In the genomic region with DNA sequence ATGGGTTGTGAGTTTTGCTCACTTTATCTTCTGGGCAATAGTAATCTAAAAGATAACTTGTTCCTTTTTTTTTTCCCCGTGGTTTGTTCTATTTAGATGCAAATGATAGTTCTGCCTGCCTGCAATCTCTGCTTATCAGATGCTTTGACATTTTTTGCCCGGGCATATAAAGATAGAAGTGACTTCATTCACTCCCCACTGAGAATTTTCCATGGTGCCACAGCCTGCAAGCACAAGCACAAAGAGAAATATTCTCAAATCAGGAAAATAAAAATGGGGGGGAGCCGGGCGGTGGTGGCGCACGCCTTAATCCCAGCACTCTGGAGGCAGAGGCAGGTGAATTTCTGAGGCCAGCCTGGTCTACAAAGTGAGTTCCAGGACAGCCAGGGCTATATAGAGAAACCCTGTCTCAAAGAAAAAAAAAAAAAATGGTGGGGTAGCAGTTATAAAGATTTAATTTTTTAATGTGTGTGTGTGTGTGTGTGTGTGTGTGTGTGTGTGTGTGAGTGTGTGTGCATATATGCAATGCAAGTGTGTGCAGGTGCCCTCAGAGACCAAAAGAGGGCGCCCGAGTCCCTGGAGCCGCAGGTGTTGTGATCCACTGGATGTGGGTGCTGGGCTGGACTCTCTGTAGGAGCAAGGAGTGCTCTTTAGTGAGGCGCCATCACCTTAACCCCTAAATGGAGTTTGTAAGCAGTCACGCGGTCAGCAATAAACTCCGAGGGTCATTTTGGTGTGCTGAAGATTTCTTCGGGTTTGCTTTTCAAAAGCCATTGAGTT, we compare ENCODE assay signal across 30 mouse cellular contexts. TPM values are rescaled to one million over a fixed set of nuclear protein-coding genes. Genes with fewer than 3 reads are reported as not detected.
DNase-seq lines count a peak whose midpoint lies in the region; ATAC-seq and TF ChIP-seq lines count a peak whose summit lies in the region.
"Had no signal": no experiment of that assay in that cellular context is flagged by ENCODE, and none has a peak within 500 bp of the region (broad histone marks: within the 10 kb centered on the region; RNA-seq: fewer than 3 reads in every experiment).

No protein-coding gene starts in this region.

- DNase-seq in cerebellum, adult 2 months: peak; percentile 49 to 76
- DNase-seq in cerebellum, adult 11-12 months: no peak
- DNase-seq in liver, embryonic 14.5 days (ENCODE audit: low read depth in 3 of 3, low spot score in 3 of 3): no peak
- DNase-seq in liver (no peak), ZHBTc4 (ENCODE audit: low read depth, low spot score) (peak; percentile 79)
- DNase-seq in spleen, postnatal 14 days (ENCODE audit: low spot score in 2 of 2): no peak
- DNase-seq in left cerebral cortex, postnatal 4 days: no peak
- DNase-seq: adrenal gland, adult 2 months; adrenal gland, postnatal 36 days; forebrain, postnatal 0 days; kidney, postnatal 25 days; right cerebral cortex, postnatal 4 days; thymus, postnatal 25 days had no signal

- no peak overlapping the region for H3K4me3 ChIP-seq in cerebellum, adult 2 months (replicated peaks; ENCODE audit: insufficient read depth, low read depth, low read length)
- H3K4me3 ChIP-seq in liver, embryonic 14.5 days (ENCODE audit: insufficient read depth in 1 of 2, low read depth in 2 of 2, low read length in 2 of 2): no peak overlapping the region
- H3K4me3 ChIP-seq in E14TG2a.4 (replicated peaks; ENCODE audit: low read length): no peak overlapping the region
- H3K4me3 ChIP-seq: embryonic facial prominence, embryonic 10.5 days; embryonic facial prominence, embryonic 15.5 days; forebrain, embryonic 12.5 days; heart, embryonic 15.5 days; kidney, embryonic 15.5 days; limb, embryonic 10.5 days; limb, embryonic 15.5 days; liver, embryonic 15.5 days; lung, embryonic 15.5 days; midbrain, embryonic 10.5 days; midbrain, embryonic 15.5 days; myocyte; neural tube, embryonic 13.5 days had no signal

- H3K4me2 ChIP-seq in liver, embryonic 14.5 days (ENCODE audit: low read depth): no peak overlapping the region
- H3K4me2 ChIP-seq: embryonic facial prominence, embryonic 15.5 days; forebrain, embryonic 12.5 days; limb, embryonic 15.5 days; liver, embryonic 15.5 days; lung, embryonic 15.5 days; midbrain, embryonic 15.5 days; neural tube, embryonic 13.5 days had no signal

- H3K36me3 ChIP-seq in liver, embryonic 14.5 days (replicated peaks; ENCODE audit: control insufficient read depth, insufficient read depth, low read depth): no peaks in the 10 kb centered on the region
- no peaks in the 10 kb centered on the region for H3K36me3 ChIP-seq in E14TG2a.4 (ENCODE audit: insufficient read depth, low read length)
- H3K36me3 ChIP-seq: limb, embryonic 15.5 days; lung, embryonic 15.5 days; midbrain, embryonic 15.5 days; neural tube, embryonic 13.5 days had no signal

- ATAC-seq in liver, embryonic 14.5 days (ENCODE audit: insufficient read depth): no peak
- ATAC-seq: activated CD4-positive, CD25-positive, alpha-beta regulatory T cell, adult 4 months; CD4-positive, CD25-positive, alpha-beta regulatory T cell, adult 4 months; forebrain, postnatal 0 days; hindbrain, embryonic 16.5 days; midbrain, embryonic 15.5 days had no signal

- TF ChIP-seq POLR2A in cerebellum, adult 2 months (IDR thresholded peaks at IDR 0.05; ENCODE audit: borderline replicate concordance, insufficient read depth, low read length): no peak

- TF ChIP-seq EP300 in liver, embryonic 14.5 days (IDR thresholded peaks at IDR 0.05; ENCODE audit: low read depth): no peak

- WGBS in cerebellum, adult 2 months: 64% methylated on average over 14 of the region's 14 CpGs
- 82% methylated on average over 14 of the region's 14 CpGs for WGBS in liver, embryonic 14.5 days (ENCODE audit: insufficient replicate concordance)

- no peaks in the 10 kb centered on the region for H3K9me3 ChIP-seq in liver, embryonic 14.5 days (ENCODE audit: control insufficient read depth, low read length)
- H3K9me3 ChIP-seq in E14TG2a.4 (ENCODE audit: low read length): 0 out of 2 replicates have a peak, but pooled peaks cover 3% of the 10 kb centered on the region
- H3K9me3 ChIP-seq: embryonic facial prominence, embryonic 10.5 days; embryonic facial prominence, embryonic 15.5 days; forebrain, embryonic 12.5 days; heart, embryonic 15.5 days; kidney, embryonic 15.5 days; limb, embryonic 10.5 days; limb, embryonic 15.5 days; liver, embryonic 15.5 days; lung, embryonic 15.5 days; midbrain, embryonic 10.5 days; midbrain, embryonic 15.5 days; neural tube, embryonic 13.5 days had no signal

- no peaks in the 10 kb centered on the region for H3K27me3 ChIP-seq in cerebellum, adult 2 months (ENCODE audit: control insufficient read depth, insufficient read depth, low read length)
- H3K27me3 ChIP-seq in liver, embryonic 14.5 days (ENCODE audit: control insufficient read depth, insufficient read depth, low read length): no peaks in the 10 kb centered on the region
- H3K27me3 ChIP-seq in E14TG2a.4 (ENCODE audit: insufficient read depth, low read length): peaks cover under 1% of the 10 kb centered on the region; the same call in 1 of the 2 replicates
- H3K27me3 ChIP-seq: embryonic facial prominence, embryonic 15.5 days; forebrain, embryonic 12.5 days; heart, embryonic 15.5 days; kidney, embryonic 15.5 days; limb, embryonic 15.5 days; liver, embryonic 15.5 days; lung, embryonic 15.5 days; midbrain, embryonic 15.5 days; neural tube, embryonic 13.5 days had no signal

- TF ChIP-seq CTCF in cerebellum, adult 2 months (IDR thresholded peaks at IDR 0.05; ENCODE audit: borderline replicate concordance, insufficient read depth, low read depth, low read length): 0 out of 2 replicates have a peak, but pooled peaks have one; percentile 4
- TF ChIP-seq CTCF in liver, embryonic 14.5 days (IDR thresholded peaks at IDR 0.05; ENCODE audit: low read depth): peak; percentile 9; the same call in 1 of the 2 replicates
- TF ChIP-seq CTCF in E14TG2a.4 (conservative IDR thresholded peaks at IDR 0.05; ENCODE audit: low read length): peak; percentile 36

- H3K27ac ChIP-seq in cerebellum, adult 2 months (ENCODE audit: insufficient read depth, low read length): peak overlapping the region; percentile 64
- no peak overlapping the region for H3K27ac ChIP-seq in liver, embryonic 14.5 days
- H3K27ac ChIP-seq: embryonic facial prominence, embryonic 10.5 days; embryonic facial prominence, embryonic 15.5 days; forebrain, embryonic 12.5 days; kidney, embryonic 15.5 days; limb, embryonic 15.5 days; liver, embryonic 15.5 days; lung, embryonic 15.5 days; midbrain, embryonic 15.5 days; neural tube, embryonic 13.5 days had no signal

- peaks cover 27% of the 10 kb centered on the region for H3K4me1 ChIP-seq in cerebellum, adult 2 months (ENCODE audit: control insufficient read depth, insufficient read depth, low read length)
- H3K4me1 ChIP-seq in liver, embryonic 14.5 days (replicated peaks; ENCODE audit: control insufficient read depth in 2 of 2, insufficient read depth in 2 of 2, low read length in 1 of 2): peaks cover 0 to 8% of the 10 kb centered on the region in 2 experiments; a peak in 2 of 4 replicates
- H3K4me1 ChIP-seq in E14TG2a.4 (replicated peaks; ENCODE audit: low read depth, low read length): peaks cover 24% of the 10 kb centered on the region

- intact Hi-C loops in left cerebral cortex, postnatal 4 days (cut with DNase I): no loop called here

- no peak overlapping the region for H3K9ac ChIP-seq in liver, embryonic 14.5 days (replicated peaks)
- H3K9ac ChIP-seq: embryonic facial prominence, embryonic 15.5 days; forebrain, embryonic 12.5 days; forebrain, postnatal 0 days; heart, embryonic 15.5 days; kidney, embryonic 15.5 days; limb, embryonic 15.5 days; liver, embryonic 15.5 days; lung, embryonic 15.5 days; midbrain, embryonic 15.5 days; neural tube, embryonic 13.5 days had no signal

RNA-seq across cellular contexts. Expression of a gene that starts 22.1 kb away (rescaled TPM):
- 21.9 and 24.4 TPM in 2 replicates for polyA plus RNA-seq in cerebellum, adult 2 months (2012; rRNA removed)
- polyA plus RNA-seq in liver, embryonic 14.5 days (2012; rRNA removed): 3.2 and 3.5 TPM in 2 replicates
- polyA plus RNA-seq in liver, embryonic 14.5 days (2014; fragmentation: Nextera tagmentation; extraction: Ambion mirVana): 3.5 and 4.0 TPM in 2 replicates
- 10 to 100 TPM; 22.5 to 23.0 TPM for total RNA-seq in left cerebral cortex, postnatal 4 days (2021)

Comparison
In these comparisons a context has a peak if more than half of its experiments do, and no peak if none do; other contexts are left out.
1. DNase-seq: peak in cerebellum, adult 2 months (2 of 2) and ZHBTc4 (single experiment); none in cerebellum, adult 11-12 months (single experiment), liver, embryonic 14.5 days (0 of 3), liver (single experiment), spleen, postnatal 14 days (0 of 2) and left cerebral cortex, postnatal 4 days (single experiment).
2. Peak in every context shown above with its lines, with median percentiles within 50 percentile points of each other: CTCF ChIP-seq.